Comparison of ENCODE assay signal across 8 mouse cellular contexts in genomic region chr14:45996760-45997159, GRCm38 (mm10).
DNase-seq lines count a peak whose midpoint lies in the region.

No protein-coding gene starts in this region.

- DNase-seq in left cerebral cortex, postnatal 4 days = peak; percentile 35
- no peak for DNase-seq in left cerebral cortex, postnatal 25 days (ENCODE audit: low spot score in 2 of 2)
- DNase-seq in adrenal gland, postnatal 25 days = peak; percentile 61
- DNase-seq in kidney, adult 9 months = peak; percentile 96
- peak; percentile 20 for DNase-seq in retina, embryonic 14.5 days (ENCODE audit: low spot score)
- DNase-seq in layer of hippocampus, postnatal 36 days = no peak
- no peak for DNase-seq in right cerebral cortex, postnatal 25 days
- DNase-seq in natural killer cell, adult 2 months (ENCODE audit: low spot score in 2 of 2) = no peak

- intact Hi-C loops in left cerebral cortex, postnatal 4 days (cut with DNase I) = loop anchor here (10.0 kb wide), 1 partner anchor 568 kb away; no protein-coding TSS in a partner anchor
- intact Hi-C loops in left cerebral cortex, postnatal 25 days (cut with DNase I) = no loop called here

Comparison
In these comparisons a context has a peak if more than half of its experiments do, and no peak if none do; other contexts are left out.
1. DNase-seq: peak in left cerebral cortex, postnatal 4 days (single experiment), adrenal gland, postnatal 25 days (single experiment), kidney, adult 9 months (single experiment) and retina, embryonic 14.5 days (single experiment); none in left cerebral cortex, postnatal 25 days (0 of 2), layer of hippocampus, postnatal 36 days (0 of 2), right cerebral cortex, postnatal 25 days (single experiment) and natural killer cell, adult 2 months (0 of 2).